Mouse (Mus musculus) MN1 (cell line): ENCODE results near the gene Zfp988.
"Not testable (repeated sequence)": the region's sequence is repeated elsewhere in the genome, so short reads cannot be mapped to it uniquely, and the experiment has no call there.

Experiments used
- DNase-seq: peaks from one replicate; pipeline ENCODE4 v3.0.0-alpha.2; 2016; ENCODE audit warnings: low spot score

Zfp988 gene

DNA sequence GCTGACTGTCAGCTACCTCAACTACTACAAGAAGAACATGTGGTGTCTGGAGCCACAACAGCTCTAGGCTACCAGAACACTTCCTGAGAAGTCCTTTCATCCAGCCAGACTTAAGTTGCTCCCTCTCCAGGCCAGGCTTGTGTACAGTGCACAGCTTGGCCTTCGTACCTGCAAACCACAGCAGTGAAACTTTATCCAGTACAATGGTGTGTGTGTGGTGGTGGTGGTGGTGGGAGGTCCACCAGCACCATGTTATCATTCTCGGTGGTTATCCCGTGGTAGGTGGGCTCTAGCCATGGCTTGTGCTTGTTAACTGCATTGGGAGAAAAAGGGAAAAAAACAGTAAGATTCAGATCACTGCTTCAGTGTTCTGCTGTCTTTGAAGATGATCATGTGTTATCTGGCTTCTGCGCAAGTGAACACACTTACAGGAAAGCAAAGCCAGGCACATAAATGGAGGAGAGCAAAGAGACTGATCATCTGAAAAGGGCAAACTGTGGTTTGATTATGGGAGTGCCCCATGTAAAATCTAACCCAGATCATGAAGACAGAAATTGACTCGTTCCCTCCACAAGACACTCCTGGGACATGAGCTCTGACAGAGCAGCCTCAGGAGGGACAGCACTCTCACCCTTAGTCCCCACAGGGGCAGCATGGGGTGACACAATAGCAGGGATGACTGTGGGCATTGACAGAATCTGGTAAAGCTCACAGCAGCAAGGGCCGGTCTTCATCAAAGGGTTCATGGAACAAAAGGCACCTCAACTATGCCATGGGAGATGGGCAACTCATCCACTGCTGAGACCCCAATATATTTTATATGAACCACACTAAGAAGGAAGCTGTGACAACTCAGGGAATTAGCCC lies 37.8 kb downstream of the Zfp988 start:
- peak; percentile 9 for DNase-seq

DNA sequence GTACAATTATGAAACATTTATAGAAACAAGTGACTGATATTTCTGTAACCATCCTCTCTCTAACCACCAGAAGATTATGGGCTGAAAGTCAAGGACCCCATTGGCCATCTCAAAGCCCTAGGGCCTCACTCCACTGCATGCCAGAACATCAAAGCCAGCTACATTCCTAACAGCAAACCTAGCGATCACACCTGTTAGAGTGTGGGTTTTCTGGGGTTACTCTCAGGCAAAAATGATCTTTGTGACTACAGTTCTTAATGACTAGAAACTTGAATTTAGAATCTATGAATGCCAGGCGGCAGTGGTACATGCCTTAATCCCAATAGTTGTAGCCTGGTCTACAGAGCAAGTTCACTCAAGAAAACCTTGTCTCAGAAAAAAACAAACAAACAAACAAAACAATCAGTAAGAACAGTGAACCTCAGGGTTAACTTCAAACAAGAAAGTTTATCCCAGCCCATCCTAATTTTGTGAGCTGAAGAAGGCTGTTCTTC lies 39.6 kb downstream of the Zfp988 start:
- not testable (repeated sequence) for DNase-seq

DNA sequence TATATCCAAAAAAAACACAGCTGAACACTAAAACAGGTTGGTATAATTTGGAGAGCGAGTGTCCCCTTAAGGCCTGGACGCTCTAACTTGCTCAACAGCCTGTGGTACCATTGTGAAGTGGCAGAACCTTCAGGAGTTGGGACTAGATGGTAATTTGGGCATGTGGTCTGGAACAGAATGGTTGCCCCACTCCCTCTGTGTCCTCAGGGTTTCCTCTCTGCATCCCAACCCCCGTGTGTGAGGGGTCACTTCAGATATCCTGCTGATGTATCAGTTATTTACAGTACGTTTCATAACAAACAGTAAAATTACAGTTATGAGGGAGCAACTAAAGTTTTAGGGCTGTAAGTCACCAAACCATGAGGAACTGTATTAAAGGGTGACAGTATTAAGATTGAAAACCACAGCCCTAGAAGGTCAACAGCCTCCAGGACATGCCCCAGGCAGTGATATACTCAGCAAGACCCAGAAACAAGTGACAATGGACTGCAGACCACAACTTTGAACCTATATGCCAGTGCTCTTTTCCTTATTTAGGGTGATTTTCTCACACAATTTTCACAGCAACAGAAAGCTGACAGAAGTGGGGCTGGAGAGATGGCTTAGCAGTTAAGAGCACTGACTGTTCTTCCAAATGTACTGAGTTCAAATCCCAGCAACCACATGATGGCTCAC lies 41.0 kb downstream of the Zfp988 start:
- DNase-seq, result not testable (repeated sequence)

- DNase-seq, result not testable (repeated sequence)
These were observed 41.8 kb downstream of the Zfp988 start for GRCm38 (mm10) chr4:147347300-147347699.

GRCm38 (mm10) chr4:147347880-147348279 lies 42.4 kb downstream of the Zfp988 start:
- DNase-seq, result not testable (repeated sequence)

- DNase-seq, result not testable (repeated sequence)
These were observed 42.9 kb downstream of the Zfp988 start for GRCm38 (mm10) chr4:147348401-147348800.

DNA sequence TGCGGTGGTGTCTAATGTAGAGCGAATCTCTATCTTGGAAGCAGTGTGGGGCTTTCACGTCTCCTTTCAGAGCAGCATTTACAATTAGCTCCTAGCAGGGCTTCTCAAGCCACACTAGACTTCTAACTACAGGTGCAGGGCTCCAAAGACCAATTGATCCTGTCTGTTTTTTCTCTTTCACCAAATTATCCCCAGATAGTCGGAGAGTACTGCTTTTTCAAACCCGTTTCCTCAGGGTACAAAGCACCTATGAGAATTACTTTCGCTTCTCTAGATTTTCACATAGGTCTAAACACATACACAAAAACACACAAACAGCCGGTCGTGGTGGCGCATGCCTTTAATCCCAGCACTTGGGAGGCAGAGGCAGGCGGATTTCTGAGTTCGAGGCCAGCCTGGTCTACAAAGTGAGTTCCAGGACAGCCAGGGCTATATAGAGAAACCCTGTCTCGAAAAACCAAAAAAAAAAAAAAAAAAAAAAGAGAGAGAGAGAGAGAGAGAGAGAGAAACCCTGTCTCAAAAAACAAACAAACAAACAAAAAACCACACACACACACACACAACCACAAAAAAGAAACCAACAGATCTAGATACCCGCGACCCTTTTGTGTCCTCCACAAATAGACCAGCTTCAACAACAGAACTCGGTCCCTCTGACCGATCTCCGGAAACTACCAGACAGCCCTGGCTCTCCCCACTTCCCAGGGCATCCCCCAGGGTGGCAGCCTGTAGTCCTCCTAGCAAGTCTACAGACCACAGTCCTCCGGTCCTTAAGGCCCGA lies 43.6 kb downstream of the Zfp988 start:
- peak; percentile 6 for DNase-seq

DNA sequence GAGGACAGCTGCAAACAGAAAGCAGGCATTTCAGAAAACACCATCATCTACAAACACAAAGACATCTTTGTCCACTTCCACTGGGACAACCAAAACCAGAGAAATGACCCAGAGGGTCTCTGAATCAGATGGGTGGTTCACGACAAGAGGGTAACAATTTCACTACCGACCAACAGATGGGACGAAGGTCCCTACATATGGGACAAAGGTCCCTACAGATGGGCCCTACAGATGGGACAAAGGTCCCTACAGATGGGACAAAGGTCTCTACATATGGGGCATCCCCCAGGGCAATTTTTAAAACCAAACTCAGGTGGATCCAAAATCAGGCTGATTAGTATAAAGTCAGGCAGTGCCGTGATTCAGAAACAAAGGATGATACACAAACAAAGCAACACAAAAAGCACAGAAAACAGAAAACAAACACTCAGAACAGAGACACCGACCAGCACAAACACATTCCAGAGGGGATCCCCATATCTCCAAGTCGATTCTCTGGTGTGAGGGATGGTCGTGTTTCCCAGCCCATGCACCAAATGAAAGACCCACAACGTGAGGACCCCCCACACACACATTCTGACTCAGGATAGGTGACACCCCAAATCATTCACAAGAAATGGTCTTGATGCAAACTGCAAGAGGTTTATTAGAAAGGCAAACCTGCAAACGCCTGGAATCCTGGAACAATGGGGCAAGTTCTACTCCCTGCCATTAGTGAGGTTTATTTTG lies 44.4 kb downstream of the Zfp988 start:
- DNase-seq, result not testable (repeated sequence)

DNA sequence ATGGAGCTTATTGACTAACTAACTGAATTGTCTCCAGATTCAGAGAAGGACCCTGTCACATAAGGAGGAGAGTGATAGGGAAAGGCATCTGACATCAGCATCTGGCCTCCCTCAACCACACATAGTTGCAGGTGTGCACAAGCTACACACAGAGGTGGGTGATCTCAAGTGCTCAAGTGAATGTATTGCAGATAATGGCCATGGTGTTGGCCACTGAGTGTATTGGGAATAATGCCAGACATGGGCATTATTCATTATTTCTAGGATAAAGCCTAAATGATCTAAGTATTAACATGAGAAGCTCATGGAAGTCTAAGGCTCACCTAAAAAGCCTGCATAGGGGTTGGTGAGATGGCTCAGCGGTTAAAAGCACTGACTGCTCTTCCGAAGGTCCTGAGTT lies 45.1 kb downstream of the Zfp988 start:
- peak; percentile 17 for DNase-seq

DNA sequence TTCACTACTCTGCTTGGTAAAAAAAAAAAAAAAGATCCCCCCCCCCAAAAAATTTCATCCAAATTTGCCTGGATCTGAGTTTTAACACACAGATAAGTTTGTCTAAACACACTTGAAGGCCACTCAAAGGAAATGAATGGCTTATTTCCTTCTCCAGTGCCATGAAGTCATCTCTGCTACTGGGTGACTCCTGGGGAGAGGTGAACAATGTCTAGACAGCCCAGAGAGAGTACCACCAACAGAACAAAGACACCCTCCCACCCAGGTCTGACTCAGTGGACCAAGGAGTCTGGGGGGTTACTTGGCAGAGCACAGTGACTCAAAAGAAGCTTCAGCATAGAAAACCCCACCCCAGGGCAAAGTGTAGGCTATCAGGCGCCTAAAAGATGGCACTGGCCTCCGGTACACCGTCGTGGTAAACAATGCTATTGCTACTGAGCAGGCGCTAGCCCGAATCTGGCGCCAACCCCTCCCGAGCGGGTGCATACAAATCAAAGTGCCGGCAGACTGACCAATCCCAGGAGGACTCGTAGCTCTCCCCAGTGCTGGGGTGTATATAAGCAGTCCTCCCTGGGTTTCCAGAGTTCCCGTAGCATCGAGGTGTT lies 46.0 kb downstream of the Zfp988 start:
- not testable (repeated sequence) for DNase-seq

DNA sequence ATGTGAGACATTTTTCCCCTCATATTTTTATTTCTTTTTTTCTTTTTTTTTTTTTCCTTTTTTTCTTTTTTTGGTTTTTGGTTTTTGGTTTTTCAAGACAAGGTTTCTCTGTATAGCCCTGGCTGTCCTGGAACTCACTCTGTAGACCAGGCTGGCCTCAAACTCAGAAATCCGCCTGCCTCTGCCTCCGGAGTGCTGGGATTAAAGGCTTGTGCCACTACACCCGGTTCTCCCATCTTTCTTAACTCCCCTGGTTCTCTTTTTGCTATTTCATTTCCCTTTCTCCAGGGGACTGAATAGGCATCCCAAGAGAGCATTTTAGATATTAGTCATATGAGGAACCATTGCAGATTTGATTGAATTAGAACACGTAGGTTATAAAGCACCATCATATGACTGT lies 48.2 kb downstream of the Zfp988 start:
- not testable (repeated sequence) for DNase-seq

- DNase-seq, result not testable (repeated sequence)
These were observed 50.6 kb downstream of the Zfp988 start for GRCm38 (mm10) chr4:147356042-147356441.

- DNase-seq, result not testable (repeated sequence)
These were observed 51.7 kb downstream of the Zfp988 start for GRCm38 (mm10) chr4:147357195-147357594.

- DNase-seq, result not testable (repeated sequence)
These were observed 55.5 kb downstream of the Zfp988 start, which contains the start of gene Zfp978 for GRCm38 (mm10) chr4:147361003-147361402. TSS of gene Zfp978 (plus strand) at chr4:147361303.

DNA sequence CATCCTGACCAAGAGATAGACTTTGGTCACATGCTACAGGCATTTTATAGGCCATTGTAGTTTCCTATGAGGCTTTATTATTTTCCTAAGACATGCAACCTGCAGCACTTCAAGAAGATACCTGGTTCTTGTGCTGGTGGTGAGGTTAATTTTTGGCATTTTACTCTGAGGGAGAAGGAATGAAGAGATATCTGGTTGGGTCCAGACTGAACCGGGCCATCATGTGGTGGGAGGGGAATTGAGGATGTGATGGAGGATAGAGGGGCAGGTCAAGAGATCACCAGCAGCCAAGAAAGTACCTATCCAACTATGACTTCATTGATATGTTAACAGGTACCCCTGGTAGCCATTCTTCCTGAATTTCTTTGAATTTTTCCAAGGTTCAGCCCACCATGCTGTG lies 56.4 kb downstream of the Zfp988 start:
- not testable (repeated sequence) for DNase-seq

DNA sequence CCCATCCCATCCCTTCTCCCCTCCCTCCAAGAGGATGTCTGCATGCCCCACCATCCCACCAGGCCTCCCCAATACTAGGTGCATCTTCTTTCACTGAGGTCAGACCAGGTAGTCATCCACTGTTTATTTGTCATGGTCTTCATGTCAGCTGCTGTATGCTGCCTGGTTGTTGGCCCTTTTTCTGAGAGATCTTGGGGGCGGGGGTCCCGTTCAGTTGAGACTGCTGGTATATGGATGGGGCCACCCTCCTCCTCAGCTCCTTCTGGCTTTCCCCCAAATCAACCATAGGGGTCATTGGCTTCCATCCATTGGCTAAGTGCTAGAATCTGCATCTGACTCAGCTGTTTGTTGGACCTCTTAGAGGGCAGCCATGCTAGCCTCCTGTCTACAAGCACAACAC lies 64.1 kb downstream of the Zfp988 start:
- not testable (repeated sequence) for DNase-seq

DNA sequence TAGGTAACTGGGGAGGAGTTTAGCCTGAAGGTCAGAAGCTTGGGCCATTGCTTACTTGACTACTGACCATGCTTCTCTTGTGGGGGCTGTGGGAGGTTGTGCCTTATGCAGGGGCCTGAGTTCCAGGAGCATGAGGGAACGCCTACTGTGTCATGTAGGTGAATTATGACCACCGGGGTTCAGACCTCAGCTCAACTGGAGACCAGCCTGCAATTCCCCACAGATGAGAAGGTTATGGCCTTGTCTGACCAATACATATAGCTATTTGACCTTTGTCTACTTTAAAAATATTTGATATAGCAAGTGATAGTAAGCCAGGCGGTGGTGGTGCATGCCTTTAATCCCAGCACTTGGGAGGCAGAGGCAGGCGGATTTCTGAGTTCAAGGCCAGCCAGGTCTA lies 77.7 kb downstream of the Zfp988 start:
- not testable (repeated sequence) for DNase-seq
